Mouse (Mus musculus): ENCODE measurements around the gene Tmed8.
"Not testable (repeated sequence)": the region's sequence is repeated elsewhere in the genome, so short reads cannot be mapped to it uniquely, and the experiment has no call there.

Gene Tmed8

GRCm38 (mm10) chr12:87158099-87158498 lies 42.2 kb downstream of the Tmed8 start:
- no peak for DNase-seq (ENCODE audit: low spot score)

DNA sequence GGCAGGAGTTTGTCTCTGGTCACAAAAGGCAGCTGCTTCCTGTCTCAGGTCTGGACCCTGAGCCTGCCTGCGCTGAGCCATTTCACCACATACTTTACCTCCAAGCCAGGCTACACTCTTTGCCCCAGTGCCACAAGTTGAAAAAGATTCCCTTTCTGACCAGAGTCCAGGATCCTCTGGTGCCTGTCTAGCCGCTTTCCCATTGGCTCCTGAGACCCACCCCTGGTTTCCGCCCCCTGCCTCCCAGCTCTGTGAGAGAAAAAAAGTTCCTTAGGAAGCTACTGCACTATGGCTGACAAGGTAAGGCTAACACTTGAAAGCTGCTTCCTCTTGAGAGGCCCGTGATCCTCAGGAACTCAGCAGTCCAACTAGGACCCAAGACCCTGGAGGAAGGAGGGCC lies 42.9 kb downstream of the Tmed8 start:
- DNase-seq (ENCODE audit: low spot score) = no peak

- not testable (repeated sequence) for DNase-seq (ENCODE audit: low spot score)
Observed at GRCm38 (mm10) chr12:87154448-87154847, 45.8 kb downstream of the Tmed8 start.

DNA sequence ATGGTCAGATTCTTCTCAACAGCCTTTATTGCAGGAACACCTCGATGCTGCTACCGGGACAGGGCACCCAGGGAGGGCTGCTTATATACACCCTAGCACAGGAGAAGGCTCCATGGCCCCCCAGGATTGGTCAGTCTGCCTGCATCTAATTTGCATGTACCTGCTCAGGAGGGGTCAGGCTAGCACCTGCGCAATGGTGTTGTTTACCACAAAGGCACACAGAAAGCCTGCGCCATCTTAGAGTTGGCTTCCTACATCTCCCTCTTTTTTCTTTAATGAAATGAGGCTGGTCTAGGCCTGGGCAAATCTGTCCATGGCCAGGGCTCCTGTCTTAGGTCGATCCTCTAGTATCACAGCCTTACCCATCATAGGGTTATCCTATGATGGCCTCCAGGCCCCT lies 50.8 kb downstream of the Tmed8 start:
- no peak for DNase-seq (ENCODE audit: low spot score)

DNA sequence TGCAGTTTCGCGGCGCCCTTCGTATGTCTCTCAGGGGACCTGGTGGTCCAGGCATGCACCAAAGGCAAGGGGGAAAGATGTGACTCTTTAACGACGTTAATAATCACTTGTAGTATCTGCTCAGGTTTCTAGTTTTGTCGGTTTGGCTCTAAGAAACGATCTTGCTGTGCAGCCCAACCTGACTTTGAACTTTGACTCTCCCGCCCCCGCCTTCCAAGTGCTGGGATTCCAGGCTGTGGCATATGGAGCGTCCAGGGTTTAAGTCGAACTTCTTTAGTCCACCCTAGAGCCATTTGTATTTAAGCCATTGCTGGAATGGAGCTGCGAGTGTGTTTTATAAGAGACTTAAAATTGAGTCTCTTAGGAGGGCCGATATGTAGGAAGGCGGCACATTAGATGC lies 52.1 kb downstream of the Tmed8 start:
- no peak for DNase-seq (ENCODE audit: low spot score)

DNA sequence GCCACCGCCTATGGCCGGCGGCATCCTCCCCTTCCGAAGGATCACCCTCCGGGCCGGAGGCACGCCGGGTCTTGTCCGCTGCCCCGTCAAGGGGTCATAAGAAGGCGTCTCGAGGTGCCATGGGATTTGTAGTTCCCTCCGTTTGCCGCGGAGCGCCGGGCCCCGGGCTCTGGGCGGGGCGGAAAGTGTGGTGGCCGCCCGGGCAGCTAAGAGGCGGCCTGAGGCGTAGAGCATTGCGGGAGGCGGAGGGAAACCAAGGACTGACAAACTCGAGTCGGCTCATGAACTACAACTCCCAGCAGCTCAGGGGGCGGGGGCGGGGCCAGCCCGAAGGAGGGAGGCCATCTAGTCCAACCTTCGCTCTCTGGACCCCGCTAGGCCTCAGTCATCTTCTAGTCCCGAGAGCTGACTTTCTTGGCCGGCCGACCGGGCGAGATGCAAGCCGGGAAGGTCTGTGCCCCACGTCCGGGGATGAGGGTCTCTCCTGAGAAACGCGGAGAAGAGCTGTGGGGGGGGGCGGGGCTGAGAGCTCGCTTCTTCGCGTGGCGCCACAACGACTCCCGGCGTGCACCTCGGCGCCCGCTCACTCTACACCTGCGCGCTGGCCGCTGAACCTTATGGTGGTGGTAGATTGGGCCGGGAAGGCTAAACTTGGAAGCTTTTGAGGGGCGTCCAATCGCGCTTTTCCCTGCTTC lies 52.7 kb downstream of the Tmed8 start, which contains the start of gene Pomt2:
Gene Pomt2 (minus strand): TSS at position 574 of the 695 bp plus-strand sequence.
- DNase-seq (ENCODE audit: low spot score) = peak; percentile 86

- peak; percentile 75 for DNase-seq (ENCODE audit: low spot score)
Observed at GRCm38 (mm10) chr12:87146966-87147365, 53.3 kb downstream of the Tmed8 start, which contains the start of gene Gstz1. Gstz1 (plus strand) TSS chr12:87147165.

GRCm38 (mm10) chr12:87142156-87142555 lies 58.1 kb downstream of the Tmed8 start:
- DNase-seq (ENCODE audit: low spot score) = no peak

- DNase-seq (ENCODE audit: low spot score) = no peak
Observed at GRCm38 (mm10) chr12:87138768-87139167, 61.5 kb downstream of the Tmed8 start.

DNA sequence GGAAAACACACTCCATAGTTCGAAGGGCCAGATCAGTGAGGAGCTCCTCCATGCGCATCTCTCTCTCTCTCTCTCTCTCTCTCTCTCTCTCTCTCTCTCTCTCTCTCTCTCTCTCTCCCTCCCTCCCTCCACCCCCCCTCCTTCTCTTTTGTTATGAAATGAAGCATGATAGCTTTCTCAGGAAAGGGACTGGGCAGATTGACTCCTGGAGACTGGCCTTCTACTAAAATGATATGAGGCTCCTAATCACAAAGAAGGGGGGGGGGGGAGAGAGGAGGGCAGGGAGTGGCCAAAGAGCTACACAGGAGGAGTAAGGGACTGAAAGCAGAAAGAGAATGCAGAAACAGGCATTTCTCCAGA lies 61.9 kb downstream of the Tmed8 start:
- DNase-seq (ENCODE audit: low spot score) = no peak

- no peak for DNase-seq (ENCODE audit: low spot score)
Observed at GRCm38 (mm10) chr12:87137439-87138341, 62.6 kb downstream of the Tmed8 start.

GRCm38 (mm10) chr12:87132784-87133183 lies 67.5 kb downstream of the Tmed8 start:
- no peak for DNase-seq (ENCODE audit: low spot score)

DNA sequence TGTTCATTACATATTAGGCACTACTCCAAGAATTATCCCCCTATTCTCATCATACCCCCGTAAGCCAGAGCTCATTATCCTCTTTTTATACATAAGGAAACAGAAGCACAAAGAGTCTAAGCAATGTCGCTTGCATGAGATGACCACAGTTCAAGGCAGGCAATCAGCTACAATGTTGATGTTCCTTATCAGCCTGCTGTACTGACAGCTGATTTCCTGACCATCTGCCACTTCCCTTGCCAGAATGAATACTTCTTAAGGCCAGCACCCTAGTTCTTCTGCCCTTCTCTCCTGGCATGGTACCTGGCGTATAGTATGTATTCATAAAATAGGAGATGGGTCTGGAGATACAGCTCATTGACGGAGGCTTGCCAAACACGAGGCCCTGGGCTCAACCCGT lies 68.0 kb downstream of the Tmed8 start:
- DNase-seq (ENCODE audit: low spot score) = no peak

- no peak for DNase-seq (ENCODE audit: low spot score)
Observed at GRCm38 (mm10) chr12:87131619-87132018, 68.6 kb downstream of the Tmed8 start.

DNA sequence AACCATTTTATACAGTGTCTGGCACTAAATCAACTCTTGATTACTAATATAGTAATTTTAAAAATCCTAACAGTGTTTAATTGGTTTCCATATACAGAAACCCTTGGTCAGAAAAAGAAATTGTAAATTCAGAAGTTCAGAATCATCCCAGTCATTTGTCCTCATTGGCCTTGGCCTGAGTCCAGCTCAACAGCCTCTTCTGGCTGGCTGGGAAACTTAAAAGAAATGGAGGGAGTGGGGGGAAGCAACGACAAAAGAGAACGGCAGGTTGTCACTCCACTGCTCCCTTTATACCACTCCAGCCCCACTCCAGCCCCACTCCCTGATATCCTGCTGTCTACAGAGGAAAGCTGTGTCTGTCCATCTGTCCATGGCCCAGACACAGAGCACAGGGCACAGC lies 69.1 kb downstream of the Tmed8 start:
- no peak for DNase-seq (ENCODE audit: low spot score)

- no peak for DNase-seq (ENCODE audit: low spot score)
Observed at GRCm38 (mm10) chr12:87130224-87130623, 70.0 kb downstream of the Tmed8 start.

DNA sequence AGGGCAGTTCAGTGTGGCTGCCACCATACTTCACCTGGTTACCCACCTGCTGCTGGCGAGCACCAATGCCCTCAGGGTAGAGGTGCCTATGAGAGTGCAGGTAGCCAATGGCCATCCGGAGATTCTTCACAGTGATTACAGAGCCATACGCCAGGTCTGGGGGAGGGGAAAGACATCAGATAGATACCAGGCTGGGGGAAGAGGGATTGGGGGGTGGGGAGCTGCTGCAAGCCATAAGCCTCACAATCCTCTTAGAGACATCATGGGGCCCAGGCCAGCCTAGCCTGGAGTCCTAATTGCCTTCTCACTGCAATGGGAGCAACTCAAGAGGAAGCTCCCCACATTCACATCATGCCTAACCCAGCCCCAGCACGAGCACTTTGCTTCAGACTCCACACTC lies 73.0 kb downstream of the Tmed8 start:
- DNase-seq (ENCODE audit: low spot score) = no peak

- no peak for DNase-seq (ENCODE audit: low spot score)
Observed at GRCm38 (mm10) chr12:87121918-87122589, 78.2 kb downstream of the Tmed8 start.

Data from layer of hippocampus, adult 9-10 months (tissue).